Mouse (Mus musculus): ENCODE measurements around the gene Sox15. TPM values are rescaled to one million over a fixed set of nuclear protein-coding genes. Genes with fewer than 3 reads are reported as not detected.

Gene Sox15
- total RNA-seq (2012; rRNA removed) (0.17 and 0.34 TPM in 2 replicates), total RNA-seq (2014; rRNA removed) (not detected in 2 replicates), polyA plus RNA-seq (2012; ENCODE audit: insufficient read length, low read depth) (0.48 and 0.54 TPM in 2 replicates)

GRCm38 (mm10) chr11:69655264-69656064, at the start of gene Sox15:
TSS of gene Sox15 (plus strand) at chr11:69655314.
- Histone ChIP-seq H3K9ac (ENCODE audit: insufficient read depth, low read depth) (no peak within 1 kb of the TSS), H3K9me3 (replicated peaks; ENCODE audit: low read length) (no peaks in the 10 kb centered on the region), H3K4me1 (ENCODE audit: control insufficient read depth in 1 of 2, insufficient read depth in 2 of 2) (peaks cover 0 to 74% of the 10 kb centered on the region in 2 experiments; a peak in 2 of 4 replicates), H3K4me2 (ENCODE audit: insufficient read depth, low read depth, poor library complexity, severe bottlenecking) (no peak within 1 kb of the TSS), H3K27ac (ENCODE audit: insufficient read depth, low read depth) (no peak within 1 kb of the TSS), H3K27me3 (replicated peaks) (no peaks in the 10 kb centered on the region), H3K36me3 (replicated peaks in 1 of 2; ENCODE audit: control insufficient read depth in 1 of 2, insufficient read depth in 1 of 2, low read length in 1 of 2) (peaks cover 72 to 89% of the 10 kb centered on the region in 2 experiments), H3K4me3 (replicated peaks in 1 of 3; ENCODE audit: low read depth in 2 of 3, low read length in 2 of 3, poor library complexity in 1 of 3) (no peak within 1 kb of the TSS), H3K79me2 (replicated peaks; ENCODE audit: control insufficient read depth, extremely low read depth, insufficient read depth, poor library complexity, severe bottlenecking) (peaks cover 7% of the 10 kb centered on the region)
- TF ChIP-seq CHD2 (IDR thresholded peaks at IDR 0.05; ENCODE audit: low read length) (0 out of 2 replicates have a peak, but pooled peaks have one; percentile 22), GABPA (IDR thresholded peaks at IDR 0.05; ENCODE audit: insufficient replicate concordance, low read depth, low read length) (no peak), TBP (conservative IDR thresholded peaks at IDR 0.05; ENCODE audit: low read depth, low read length) (no peak), POLR2A (IDR thresholded peaks at IDR 0.05; ENCODE audit: low read depth, low read length) (no peak), CTCF (conservative IDR thresholded peaks at IDR 0.05 in 1 of 2, IDR thresholded peaks at IDR 0.05 in 1 of 2; ENCODE audit: low read depth in 2 of 2, low read length in 2 of 2) (peak; percentile 16 to 48; a peak in 2 of 4 replicates), UBTF (IDR thresholded peaks at IDR 0.05; ENCODE audit: low read depth, low read length) (no peak), ZNF384 (IDR thresholded peaks at IDR 0.05; ENCODE audit: low read depth, low read length) (no peak), POLR2AphosphoS2 (IDR thresholded peaks at IDR 0.05; ENCODE audit: low read depth, low read length) (0 out of 2 replicates have a peak, but pooled peaks have one; percentile 7), SMC3 (IDR thresholded peaks at IDR 0.05; ENCODE audit: low read depth, low read length) (peak; percentile 40), RAD21 (IDR thresholded peaks at IDR 0.05; ENCODE audit: low read depth, low read length) (peak; percentile 11), EP300 (IDR thresholded peaks at IDR 0.05; ENCODE audit: low read length) (no peak), MAZ (IDR thresholded peaks at IDR 0.05; ENCODE audit: low read depth, low read length) (no peak)
- in situ Hi-C loops (cut with MboI; ENCODE audit: low pct_ligation_motif_present, low pct_unique_long_range_greater_than_20kb, low sequenced_read_pairs) (no loop called here), dilution Hi-C loops (cut with MboI; ENCODE audit: extremely low pct_ligation_motif_present, extremely low pct_unique_long_range_greater_than_20kb, low sequenced_read_pairs) (no loop called here)
- peak; percentile 75 for DNase-seq (ENCODE audit: extremely low read depth)

DNA sequence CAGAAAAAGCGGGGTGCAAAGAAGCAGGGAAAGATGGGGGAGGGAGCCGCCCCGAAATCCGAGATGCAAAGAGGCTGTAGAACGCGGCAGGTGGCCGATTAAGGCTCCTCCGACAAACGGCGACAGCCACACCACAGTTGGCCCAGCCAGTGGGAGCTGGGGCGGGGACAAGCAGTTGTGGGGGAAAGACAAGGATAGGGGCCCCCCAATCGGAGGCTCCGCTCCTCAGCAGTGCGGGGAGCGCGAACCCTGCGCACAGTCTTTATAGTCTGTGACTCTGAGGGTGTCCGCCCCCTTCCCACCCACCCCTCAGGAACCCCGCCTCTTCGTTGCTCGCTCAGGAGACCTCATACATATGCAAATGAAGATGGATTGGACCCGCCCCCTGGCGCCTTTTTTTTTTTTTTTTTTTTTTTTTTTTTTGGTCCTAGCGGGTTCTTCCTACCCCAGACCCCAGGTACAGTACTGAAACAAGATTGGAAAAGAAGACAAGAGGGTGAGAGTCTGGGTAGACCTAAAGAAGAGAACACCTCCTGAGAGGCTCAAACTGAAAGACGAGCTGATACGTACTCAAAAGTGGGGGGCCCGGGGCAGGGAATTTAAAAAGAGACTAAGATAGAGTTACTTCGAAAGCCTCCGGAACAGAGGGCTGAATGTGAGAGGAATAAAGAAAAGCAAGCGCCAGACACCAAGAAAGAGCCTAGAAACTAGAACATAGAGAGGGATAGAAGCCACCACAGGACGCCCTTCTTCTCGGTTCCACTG, 49.2 kb upstream of the Sox15 start, which contains the start of gene Atp1b2:
Gene Atp1b2 (minus strand): TSS at position 217 of the 765 bp plus-strand sequence.
- no peaks in the 10 kb centered on the region for H3K9me3 ChIP-seq (replicated peaks; ENCODE audit: low read length)
- no peaks in the 10 kb centered on the region for H3K36me3 ChIP-seq (replicated peaks in 1 of 2; ENCODE audit: control insufficient read depth in 1 of 2, insufficient read depth in 1 of 2, low read length in 1 of 2)
- dilution Hi-C loops (cut with MboI; ENCODE audit: extremely low pct_ligation_motif_present, extremely low pct_unique_long_range_greater_than_20kb, low sequenced_read_pairs) (no loop called here), in situ Hi-C loops (cut with MboI; ENCODE audit: low pct_ligation_motif_present, low pct_unique_long_range_greater_than_20kb, low sequenced_read_pairs) (no loop called here)
- H3K4me1 ChIP-seq (ENCODE audit: control insufficient read depth in 1 of 2, insufficient read depth in 2 of 2), result peaks cover 9% of the 10 kb centered on the region in 2 experiments
- peak within 1 kb of the TSS; percentile 93 for H3K4me2 ChIP-seq (ENCODE audit: insufficient read depth, low read depth, poor library complexity, severe bottlenecking)
- H3K27ac ChIP-seq (ENCODE audit: insufficient read depth, low read depth), result no peak within 1 kb of the TSS
- H3K27me3 ChIP-seq (replicated peaks), result peaks cover 84% of the 10 kb centered on the region
- peak within 1 kb of the TSS; percentile 34 to 51 (median 50) for H3K4me3 ChIP-seq (replicated peaks in 1 of 3; ENCODE audit: low read depth in 2 of 3, low read length in 2 of 3, poor library complexity in 1 of 3)
- peak within 1 kb of the TSS; percentile 49 for H3K9ac ChIP-seq (ENCODE audit: insufficient read depth, low read depth)
- peak; percentile 63 for DNase-seq (ENCODE audit: extremely low read depth)
- no peaks in the 10 kb centered on the region for H3K79me2 ChIP-seq (replicated peaks; ENCODE audit: control insufficient read depth, extremely low read depth, insufficient read depth, poor library complexity, severe bottlenecking)
- TF ChIP-seq JUN (IDR thresholded peaks at IDR 0.05; ENCODE audit: insufficient read depth, low read depth, low read length) (no peak), RAD21 (IDR thresholded peaks at IDR 0.05; ENCODE audit: low read depth, low read length) (no peak), ELF1 (IDR thresholded peaks at IDR 0.05; ENCODE audit: low read depth, low read length) (no peak), E2F4 (IDR thresholded peaks at IDR 0.05; ENCODE audit: insufficient replicate concordance, low read depth, low read length) (0 out of 2 replicates have a peak, but pooled peaks have one; percentile 58), CHD1 (IDR thresholded peaks at IDR 0.05; ENCODE audit: low read depth, low read length) (no peak), NELFE (IDR thresholded peaks at IDR 0.05; ENCODE audit: low read depth, low read length) (peak; percentile 52; the same call in 1 of the 2 replicates), MAZ (IDR thresholded peaks at IDR 0.05; ENCODE audit: low read depth, low read length) (no peak), ZKSCAN1 (IDR thresholded peaks at IDR 0.05; ENCODE audit: borderline replicate concordance, low read depth, low read length) (no peak; the same call in 1 of the 2 replicates), RCOR1 (conservative IDR thresholded peaks at IDR 0.05; ENCODE audit: low read depth, low read length) (no peak), SMC3 (IDR thresholded peaks at IDR 0.05; ENCODE audit: low read depth, low read length) (no peak), MEF2A (IDR thresholded peaks at IDR 0.05; ENCODE audit: borderline replicate concordance, low read depth, low read length) (no peak), JUND (conservative IDR thresholded peaks at IDR 0.05; ENCODE audit: low read depth, low read length) (no peak), NRF1 (IDR thresholded peaks at IDR 0.05; ENCODE audit: low read depth, low read length) (peak; percentile 25; the same call in 1 of the 2 replicates), MAFK (IDR thresholded peaks at IDR 0.05; ENCODE audit: insufficient replicate concordance, low read length) (no peak), TCF12 (IDR thresholded peaks at IDR 0.05; ENCODE audit: low read depth, low read length) (no peak), MAX (IDR thresholded peaks at IDR 0.05; ENCODE audit: low read length) (no peak), ZC3H11A (IDR thresholded peaks at IDR 0.05; ENCODE audit: low read depth, low read length) (no peak), POLR2AphosphoS2 (IDR thresholded peaks at IDR 0.05; ENCODE audit: low read depth, low read length) (no peak), USF1 (IDR thresholded peaks at IDR 0.05; ENCODE audit: low read depth, low read length) (no peak), MXI1 (IDR thresholded peaks at IDR 0.05; ENCODE audit: low read depth, low read length) (no peak)
